ENCODE assay signal across 17 mouse cellular contexts in genomic region chr9:6517194-6517593, GRCm38 (mm10).
"Had no signal": no experiment of that assay in that cellular context is flagged by ENCODE, and none has a peak within 500 bp of the region (broad histone marks: within the 10 kb centered on the region; RNA-seq: fewer than 3 reads in every experiment).

No protein-coding gene starts in this region.

- H3K36me3 ChIP-seq: liver, embryonic 13.5 days; liver, embryonic 15.5 days; lung, embryonic 15.5 days; midbrain, embryonic 12.5 days; midbrain, embryonic 15.5 days; neural tube, embryonic 12.5 days had no signal

- H3K9ac ChIP-seq: liver, embryonic 13.5 days; liver, embryonic 15.5 days; liver, postnatal 0 days; lung, embryonic 15.5 days; midbrain, embryonic 12.5 days; midbrain, embryonic 15.5 days; neural tube, embryonic 12.5 days had no signal

- DNase-seq: liver, embryonic 13.5 days; liver, postnatal 0 days; lung, adult 2 months; lung, postnatal 14 days; lung, postnatal 36 days; right cerebral cortex, postnatal 14 days; thymus, adult 18-20 months; thymus, postnatal 14 days; thymus, postnatal 36 days had no signal

- H3K4me1 ChIP-seq: liver, embryonic 13.5 days; liver, embryonic 15.5 days; lung, embryonic 15.5 days; megakaryocyte, embryonic 14.5 days; midbrain, embryonic 12.5 days; midbrain, embryonic 15.5 days; neural tube, embryonic 12.5 days had no signal

- H3K4me2 ChIP-seq: liver, embryonic 13.5 days; liver, embryonic 15.5 days; lung, embryonic 15.5 days; midbrain, embryonic 12.5 days; midbrain, embryonic 15.5 days; neural tube, embryonic 12.5 days had no signal

- H3K27me3 ChIP-seq: liver, embryonic 13.5 days; liver, embryonic 15.5 days; lung, embryonic 15.5 days; megakaryocyte, embryonic 14.5 days; midbrain, embryonic 12.5 days; midbrain, embryonic 15.5 days; neural tube, embryonic 12.5 days had no signal

- H3K4me3 ChIP-seq: liver, embryonic 13.5 days; liver, embryonic 15.5 days; lung, embryonic 15.5 days; megakaryocyte, embryonic 14.5 days; midbrain, embryonic 12.5 days; midbrain, embryonic 15.5 days; neural tube, embryonic 12.5 days had no signal

- ATAC-seq: liver, postnatal 0 days; lung, postnatal 0 days; midbrain, embryonic 15.5 days had no signal

- H3K27ac ChIP-seq: liver, embryonic 13.5 days; liver, embryonic 15.5 days; lung, embryonic 15.5 days; macrophage; midbrain, embryonic 12.5 days; midbrain, embryonic 15.5 days; neural tube, embryonic 12.5 days had no signal

- H3K9me3 ChIP-seq: liver, embryonic 13.5 days; liver, embryonic 15.5 days; lung, embryonic 15.5 days; megakaryocyte, embryonic 14.5 days; midbrain, embryonic 12.5 days; midbrain, embryonic 15.5 days; neural tube, embryonic 12.5 days had no signal
